Mouse (Mus musculus) hindbrain, embryonic 11.5 days (tissue): ENCODE data around the gene 2010003K11Rik. TPM values are rescaled to one million over a fixed set of nuclear protein-coding genes. Genes with fewer than 3 reads are reported as not detected.

ENCODE experiments used
- ATAC-seq: fragments of 200-750 bp; cut with Nextera tagmentation; 2 replicates; pipeline ENCODE4 v1.8.0; 2017; ENCODE audit warnings: mild to moderate bottlenecking, moderate TSS enrichment, moderate library complexity; ENCODE audit not compliant: low FRiP score
- DNase-seq: peaks from one replicate; pipeline ENCODE4 v3.0.0-alpha.2; 2015; ENCODE audit warnings: low spot score
- H3K27ac ChIP-seq: fragments of 300-500 bp; sonication (generic); 2 replicates; pipeline ENCODE4 v1.5.1; 2014; ENCODE audit warnings: mild to moderate bottlenecking, low read depth, low read length
- H3K27me3 ChIP-seq: fragments of 300-500 bp; sonication (generic); 2 replicates; pipeline ENCODE4 v1.6.1; 2014; ENCODE audit warnings: mild to moderate bottlenecking, low read length, moderate library complexity, mixed read lengths; ENCODE audit not compliant: control insufficient read depth, insufficient read depth
- H3K36me3 ChIP-seq: fragments of 300-500 bp; sonication (generic); 2 replicates; pipeline ENCODE4 v1.6.1; 2014; ENCODE audit warnings: mild to moderate bottlenecking, low read length, moderate library complexity, mixed read lengths; ENCODE audit not compliant: control insufficient read depth, insufficient read depth
- H3K4me1 ChIP-seq: fragments of 300-500 bp; sonication (generic); replicated peaks from 2 replicates; pipeline ENCODE4 v1.6.1; 2014; ENCODE audit warnings: low read length, mixed read lengths; ENCODE audit not compliant: control insufficient read depth, insufficient read depth
- H3K4me2 ChIP-seq: fragments of 300-500 bp; sonication (generic); replicated peaks from 2 replicates; pipeline ENCODE4 v1.6.1; 2014; ENCODE audit warnings: mild to moderate bottlenecking, low read depth, low read length
- H3K4me3 ChIP-seq: fragments of 300-500 bp; sonication (generic); 2 replicates; pipeline ENCODE4 v1.5.1; 2014; ENCODE audit warnings: low read depth, low read length
- H3K9ac ChIP-seq: fragments of 300-500 bp; sonication (generic); 2 replicates; pipeline ENCODE4 v1.6.1; 2014; ENCODE audit warnings: low read depth, low read length
- H3K9me3 ChIP-seq: fragments of 300-500 bp; sonication (generic); 2 replicates; pipeline ENCODE4 v1.6.1; 2016; ENCODE audit warnings: low read length; ENCODE audit not compliant: control insufficient read depth
- WGBS: fragments of 180-500 bp; shearing (Covaris S2); extraction: QIAGEN DNeasy Blood & Tissue Kit; methylation state at CpG from one replicate; pipeline ENCODE4 v1.1.7; 2014; 5-methylcytosine and 5-hydroxymethylcytosine counted together
- polyA plus RNA-seq: library from polyadenylated mRNA; unstranded; fragments of >200 nt; fragmentation: Nextera tagmentation; extraction: Ambion mirVana; gene quantifications from 2 replicates; pipeline ENCODE4 v1.2.1, GENCODE M21; 2014

The 2010003K11Rik gene
- polyA plus RNA-seq, 1 experiment from 2014 or later, result not detected

DNA sequence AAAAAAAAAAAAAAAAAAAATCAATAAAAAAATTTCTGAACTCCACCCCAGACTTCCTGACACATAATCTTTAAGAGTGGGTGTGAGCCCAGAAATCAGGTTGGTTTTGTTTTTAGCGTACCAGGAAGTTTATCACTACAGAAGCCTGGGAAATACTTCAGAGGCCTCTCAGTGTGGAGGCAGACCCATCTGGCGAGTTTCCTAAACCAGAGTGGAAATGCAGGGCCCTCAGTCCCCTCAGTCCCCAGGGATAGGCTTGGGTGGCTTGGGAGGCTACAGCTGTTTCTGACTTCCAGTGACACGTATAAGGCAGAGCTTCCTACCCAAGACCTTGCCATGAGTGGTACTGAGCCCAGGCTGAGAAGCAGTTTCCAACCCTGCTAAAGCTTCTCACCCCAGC, 9.4 kb upstream of the 2010003K11Rik start:
- no peak overlapping the region for H3K4me2 ChIP-seq
- ATAC-seq, result no peak
- WGBS, result 77% methylated on average over 3 of the region's 3 CpGs
- H3K9ac ChIP-seq, result no peak overlapping the region
- H3K4me3 ChIP-seq, result no peak overlapping the region
- no peak overlapping the region for H3K27ac ChIP-seq
- no peak for DNase-seq
- H3K4me1 ChIP-seq, result no peaks in the 10 kb centered on the region
- no peaks in the 10 kb centered on the region for H3K36me3 ChIP-seq
- H3K9me3 ChIP-seq, result no peaks in the 10 kb centered on the region
- H3K27me3 ChIP-seq, result no peaks in the 10 kb centered on the region

DNA sequence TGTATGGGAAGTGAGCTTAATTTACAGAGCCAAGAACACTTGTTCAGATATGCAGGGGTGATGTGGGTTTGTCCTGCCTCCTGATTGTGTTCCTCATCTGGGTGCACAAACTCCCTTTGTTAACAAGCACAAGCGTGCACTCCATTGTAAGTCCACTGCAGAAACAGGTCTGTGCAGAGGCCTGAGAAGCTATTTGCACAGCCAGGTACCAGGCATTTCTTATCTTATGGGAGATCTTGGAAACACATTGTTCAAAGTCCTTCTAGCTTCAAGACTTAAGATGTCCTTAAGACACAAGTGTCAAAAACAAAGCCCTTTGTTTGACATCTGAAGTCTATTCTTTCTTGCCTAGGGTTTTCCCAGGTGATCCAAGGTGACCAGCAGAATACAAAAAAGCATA, 6.4 kb upstream of the 2010003K11Rik start:
- Histone ChIP-seq H3K4me2 (no peak overlapping the region), H3K27ac (no peak overlapping the region), H3K9ac (no peak overlapping the region), H3K9me3 (no peaks in the 10 kb centered on the region), H3K4me1 (no peaks in the 10 kb centered on the region), H3K4me3 (no peak overlapping the region), H3K36me3 (no peaks in the 10 kb centered on the region), H3K27me3 (no peaks in the 10 kb centered on the region)
- 83% methylated on average over 1 of the region's 1 CpGs for WGBS
- DNase-seq, result no peak
- no peak for ATAC-seq

DNA sequence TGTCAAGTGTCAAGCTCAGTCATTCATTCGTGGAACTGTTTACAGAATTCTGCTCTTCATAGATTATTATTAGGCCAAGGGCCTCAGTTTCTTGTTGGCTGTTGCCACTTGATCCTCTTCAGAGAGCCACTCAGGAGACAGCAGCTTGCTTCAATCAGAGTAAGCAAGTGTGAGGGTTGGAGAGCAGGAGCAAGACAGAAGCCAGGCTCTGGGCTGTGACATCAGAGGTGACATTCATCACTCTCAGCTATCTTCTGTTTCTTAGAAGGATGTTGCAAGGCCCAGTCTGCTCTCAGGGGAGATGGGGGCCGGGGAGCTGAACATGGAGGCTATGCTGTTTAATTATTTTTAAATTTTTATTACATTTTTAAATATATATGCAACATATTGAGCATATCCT, 4.3 kb upstream of the 2010003K11Rik start:
- no peak overlapping the region for H3K27ac ChIP-seq
- no peaks in the 10 kb centered on the region for H3K36me3 ChIP-seq
- WGBS, result 74% methylated on average over 2 of the region's 2 CpGs
- ATAC-seq, result no peak
- no peak for DNase-seq
- H3K4me1 ChIP-seq, result 0 out of 2 replicates have a peak, but pooled peaks cover 2% of the 10 kb centered on the region
- no peaks in the 10 kb centered on the region for H3K27me3 ChIP-seq
- H3K9me3 ChIP-seq, result no peaks in the 10 kb centered on the region
- H3K4me3 ChIP-seq, result no peak overlapping the region
- no peak overlapping the region for H3K9ac ChIP-seq
- no peak overlapping the region for H3K4me2 ChIP-seq

DNA sequence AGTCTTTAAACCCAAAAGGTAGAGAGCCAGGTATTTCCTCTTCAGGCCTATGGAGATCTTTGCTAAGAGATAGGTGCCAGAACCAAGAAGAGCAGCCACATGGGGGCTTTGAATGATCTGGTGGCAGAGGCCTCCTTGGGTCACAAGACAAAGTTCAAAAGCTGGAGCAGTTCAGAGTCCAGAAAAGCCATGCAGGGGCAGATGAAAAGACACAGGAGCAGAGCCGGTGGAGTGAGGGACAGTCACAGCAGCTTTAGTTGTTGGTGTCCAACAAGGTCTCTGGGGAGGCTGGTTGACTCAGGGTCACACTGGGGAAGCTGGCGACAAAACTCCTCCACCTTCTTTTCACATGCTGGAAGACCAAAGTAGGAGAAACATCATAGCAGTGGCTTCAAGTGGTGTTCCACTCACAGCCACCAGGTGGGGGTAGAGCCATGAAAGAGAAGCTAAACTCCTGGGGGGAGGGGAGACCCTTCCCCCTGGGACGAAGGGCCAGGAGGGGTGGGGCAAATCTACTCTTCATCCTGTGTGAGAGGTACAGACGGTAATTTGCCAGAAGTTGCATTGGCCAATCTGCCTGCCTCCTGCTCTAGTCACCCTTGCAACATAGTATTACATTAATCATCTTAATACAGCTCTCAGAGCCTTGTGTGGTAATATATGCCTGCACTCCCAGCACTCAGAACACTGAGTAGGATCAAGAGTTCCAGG, 965 bp downstream of the 2010003K11Rik start:
- H3K4me1 ChIP-seq, result 0 out of 2 replicates have a peak, but pooled peaks cover 2% of the 10 kb centered on the region
- no peaks in the 10 kb centered on the region for H3K36me3 ChIP-seq
- ATAC-seq (peak; percentile 57), DNase-seq (peak; percentile 93)
- H3K9me3 ChIP-seq, result no peaks in the 10 kb centered on the region
- WGBS, result 4% methylated on average over 4 of the region's 4 CpGs
- no peaks in the 10 kb centered on the region for H3K27me3 ChIP-seq
- H3K4me2 ChIP-seq, result no peak overlapping the region
- H3K9ac ChIP-seq, result no peak overlapping the region
- H3K4me3 ChIP-seq, result no peak overlapping the region
- no peak overlapping the region for H3K27ac ChIP-seq

DNA sequence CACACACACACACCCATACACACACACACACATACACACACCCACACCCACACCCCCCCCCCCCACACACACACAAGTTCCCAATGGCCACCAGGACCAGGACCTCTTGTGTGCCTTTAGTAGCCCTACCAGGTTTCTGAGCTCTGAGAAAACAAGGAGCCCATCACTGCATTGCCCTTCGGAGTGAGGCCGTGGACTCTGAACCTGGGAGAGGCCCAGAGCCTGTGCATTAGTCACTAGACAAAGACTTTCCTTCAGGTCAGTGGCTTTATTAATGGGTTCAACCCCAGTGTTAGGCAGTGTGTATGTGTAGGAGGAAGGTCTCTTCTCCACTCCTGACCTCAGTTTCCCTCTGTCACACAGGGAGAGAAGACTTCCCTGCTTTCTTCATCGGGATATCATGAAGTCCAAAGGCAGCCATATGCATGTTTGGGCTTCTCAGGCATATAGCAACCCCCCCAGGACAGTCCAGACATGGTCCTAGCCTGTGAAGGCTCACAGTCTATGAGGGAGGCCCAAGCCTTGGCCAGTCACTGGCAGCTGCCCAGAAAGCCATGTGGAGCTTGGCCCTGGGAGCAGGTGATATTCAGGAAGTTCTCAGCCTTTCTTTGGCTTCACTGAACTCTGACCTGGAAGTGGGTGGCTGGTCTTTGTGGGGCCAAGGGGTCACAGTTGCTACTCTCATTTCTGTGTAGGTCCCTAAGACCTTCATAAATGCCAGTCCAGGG, 1.7 kb downstream of the 2010003K11Rik start:
- H3K36me3 ChIP-seq, result no peaks in the 10 kb centered on the region
- H3K27ac ChIP-seq, result no peak overlapping the region
- 85% methylated on average over 3 of the region's 3 CpGs for WGBS
- 0 out of 2 replicates have a peak, but pooled peaks cover 2% of the 10 kb centered on the region for H3K4me1 ChIP-seq
- no peak overlapping the region for H3K4me3 ChIP-seq
- no peak overlapping the region for H3K9ac ChIP-seq
- no peaks in the 10 kb centered on the region for H3K9me3 ChIP-seq
- no peaks in the 10 kb centered on the region for H3K27me3 ChIP-seq
- no peak overlapping the region for H3K4me2 ChIP-seq
- no peak for ATAC-seq
- no peak for DNase-seq

DNA sequence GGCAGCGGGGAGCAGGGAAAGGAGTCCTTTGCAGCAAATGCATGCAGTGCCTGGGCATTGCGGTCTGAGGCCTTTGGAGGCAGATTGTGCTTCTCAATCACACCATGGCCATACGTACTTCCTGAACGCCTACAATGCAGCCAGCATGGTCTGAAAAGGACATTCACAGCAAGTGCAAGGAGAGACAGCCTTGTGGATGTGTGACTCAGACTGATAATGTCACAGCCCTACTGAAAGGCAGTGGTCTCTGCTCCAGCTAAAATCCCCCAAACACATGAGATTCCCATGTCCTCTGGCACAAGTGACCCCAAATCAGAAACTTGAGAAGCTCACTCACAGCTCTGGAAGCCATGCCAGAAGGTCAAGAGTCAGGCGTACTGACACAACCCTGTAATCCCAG, 2.6 kb downstream of the 2010003K11Rik start:
- Histone ChIP-seq H3K36me3 (no peaks in the 10 kb centered on the region), H3K4me3 (no peak overlapping the region)
- WGBS, result 86% methylated on average over 5 of the region's 5 CpGs

DNA sequence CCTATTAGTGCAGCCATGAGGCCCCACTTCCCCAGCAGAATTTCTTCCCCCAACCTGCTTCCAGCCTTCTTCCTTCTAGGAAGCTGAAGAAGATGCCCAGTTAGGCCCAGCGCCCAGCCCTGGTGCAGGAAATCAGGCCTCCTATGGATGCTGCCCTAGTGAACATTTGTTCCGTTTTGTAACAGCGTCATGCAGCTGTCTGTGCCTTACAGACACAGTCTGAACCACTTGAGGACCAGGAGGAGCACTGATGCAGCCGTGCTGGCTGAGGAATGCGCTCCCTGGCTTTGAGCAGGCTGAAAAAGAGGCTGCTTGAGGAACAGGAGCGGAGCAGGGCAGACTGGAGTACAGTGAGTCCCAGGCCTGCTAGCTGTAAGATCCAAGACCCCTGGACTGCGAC, 3.7 kb downstream of the 2010003K11Rik start:
- Histone ChIP-seq H3K9me3 (no peaks in the 10 kb centered on the region), H3K36me3 (no peaks in the 10 kb centered on the region), H3K9ac (0 out of 2 replicates have a peak overlapping the region, but pooled peaks have one; percentile 4), H3K4me2 (no peak overlapping the region), H3K27me3 (no peaks in the 10 kb centered on the region), H3K27ac (no peak overlapping the region), H3K4me1 (0 out of 2 replicates have a peak, but pooled peaks cover 2% of the 10 kb centered on the region), H3K4me3 (no peak overlapping the region)
- DNase-seq (no peak), ATAC-seq (no peak)
- WGBS, result 73% methylated on average over 7 of the region's 7 CpGs

More for the DNA sequence above, 2.6 kb downstream of the 2010003K11Rik start:
- Histone ChIP-seq H3K27ac (no peak overlapping the region), H3K9me3 (no peaks in the 10 kb centered on the region), H3K4me2 (no peak overlapping the region), H3K27me3 (no peaks in the 10 kb centered on the region), H3K9ac (no peak overlapping the region), H3K4me1 (0 out of 2 replicates have a peak, but pooled peaks cover 2% of the 10 kb centered on the region)
- DNase-seq, result no peak
- ATAC-seq, result no peak

DNA sequence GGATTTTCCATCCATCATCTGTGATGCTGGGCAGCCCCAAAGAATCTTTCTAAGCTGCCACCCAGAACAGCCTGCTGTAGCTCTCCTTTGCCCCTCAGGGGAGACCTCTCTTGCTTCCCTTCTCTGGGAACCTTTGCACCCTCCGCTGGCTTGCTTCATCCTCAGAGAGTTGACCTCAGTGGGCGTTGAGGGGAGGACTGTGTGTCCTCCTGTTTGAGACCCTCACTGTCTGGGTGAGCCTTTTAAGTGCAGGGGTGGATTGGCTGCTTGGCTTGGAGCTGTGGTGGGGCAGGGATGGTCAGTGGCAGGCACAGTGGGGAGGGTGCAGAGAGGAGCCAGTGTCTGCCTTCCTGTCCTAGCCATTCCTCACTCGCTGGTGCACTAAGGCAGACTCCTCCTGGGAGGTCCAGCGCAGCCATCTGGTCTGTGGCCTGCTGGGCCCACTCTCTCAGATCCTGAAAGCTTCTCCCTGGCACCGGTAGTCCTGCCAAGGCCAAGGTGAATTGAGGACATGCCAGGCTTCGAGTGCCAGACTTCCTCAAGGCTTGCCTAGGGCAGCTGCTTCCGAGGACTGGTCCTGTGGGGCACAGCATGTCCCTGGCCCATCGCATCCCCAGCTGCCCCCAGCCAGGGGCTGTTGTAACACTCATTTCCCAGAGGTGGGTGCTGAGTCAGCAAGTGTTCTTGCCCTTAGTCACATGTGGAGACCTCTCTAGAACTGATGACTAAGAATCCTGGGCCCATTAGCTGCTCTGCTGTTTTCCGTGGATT, 5.7 kb downstream of the 2010003K11Rik start:
- H3K4me2 ChIP-seq, result no peak overlapping the region

More for the DNA sequence above, 5.7 kb downstream of the 2010003K11Rik start:
- ATAC-seq (no peak), DNase-seq (no peak)
- no peak overlapping the region for H3K4me3 ChIP-seq
- H3K9me3 ChIP-seq, result no peaks in the 10 kb centered on the region
- WGBS, result 62% methylated on average over 9 of the region's 9 CpGs
- 0 out of 2 replicates have a peak, but pooled peaks cover under 1% of the 10 kb centered on the region for H3K4me1 ChIP-seq
- H3K36me3 ChIP-seq, result no peaks in the 10 kb centered on the region
- H3K27ac ChIP-seq, result no peak overlapping the region
- no peaks in the 10 kb centered on the region for H3K27me3 ChIP-seq
- no peak overlapping the region for H3K9ac ChIP-seq
